Mouse (Mus musculus) NIH3T3 (cell line): ENCODE measurements around the gene Adamts13.
A peak's percentile ranks its signal among the peaks of the same experiment; 100 is the strongest.

Source experiments
- DNase-seq: peaks from one replicate; pipeline ENCODE4 v3.0.0-alpha.2; 2012; ENCODE audit warnings: low read depth

The Adamts13 gene

GRCm38 (mm10) chr2:26973116-26973515 lies at the start of gene Adamts13:
TSS of gene Adamts13 (plus strand) at chr2:26973416.
- DNase-seq = no peak

- DNase-seq = no peak
Observed at GRCm38 (mm10) chr2:26927745-26928476, 45.3 kb upstream of the Adamts13 start.

DNA sequence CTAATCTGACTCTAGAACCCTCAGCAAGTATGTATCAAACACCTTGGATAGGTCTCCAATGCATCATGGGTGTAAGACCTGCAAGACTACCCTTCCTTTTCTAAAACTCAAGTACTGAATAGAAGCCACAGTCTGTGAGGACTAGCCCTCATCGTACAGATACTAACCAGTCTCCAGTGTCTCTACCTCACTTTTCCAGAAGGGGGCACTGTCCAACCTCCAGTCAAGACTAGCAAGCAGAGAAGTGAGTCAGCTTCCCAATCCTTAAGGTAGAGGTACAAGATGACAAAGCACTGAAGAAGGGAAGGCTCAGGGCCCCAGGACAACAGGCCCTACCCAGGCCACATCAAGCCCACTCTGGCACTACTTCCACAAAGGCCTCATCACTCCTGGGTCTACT lies 42.8 kb upstream of the Adamts13 start:
- peak; percentile 76 for DNase-seq

- peak; percentile 52 for DNase-seq
Observed at GRCm38 (mm10) chr2:26932473-26933303, 40.5 kb upstream of the Adamts13 start.

DNA sequence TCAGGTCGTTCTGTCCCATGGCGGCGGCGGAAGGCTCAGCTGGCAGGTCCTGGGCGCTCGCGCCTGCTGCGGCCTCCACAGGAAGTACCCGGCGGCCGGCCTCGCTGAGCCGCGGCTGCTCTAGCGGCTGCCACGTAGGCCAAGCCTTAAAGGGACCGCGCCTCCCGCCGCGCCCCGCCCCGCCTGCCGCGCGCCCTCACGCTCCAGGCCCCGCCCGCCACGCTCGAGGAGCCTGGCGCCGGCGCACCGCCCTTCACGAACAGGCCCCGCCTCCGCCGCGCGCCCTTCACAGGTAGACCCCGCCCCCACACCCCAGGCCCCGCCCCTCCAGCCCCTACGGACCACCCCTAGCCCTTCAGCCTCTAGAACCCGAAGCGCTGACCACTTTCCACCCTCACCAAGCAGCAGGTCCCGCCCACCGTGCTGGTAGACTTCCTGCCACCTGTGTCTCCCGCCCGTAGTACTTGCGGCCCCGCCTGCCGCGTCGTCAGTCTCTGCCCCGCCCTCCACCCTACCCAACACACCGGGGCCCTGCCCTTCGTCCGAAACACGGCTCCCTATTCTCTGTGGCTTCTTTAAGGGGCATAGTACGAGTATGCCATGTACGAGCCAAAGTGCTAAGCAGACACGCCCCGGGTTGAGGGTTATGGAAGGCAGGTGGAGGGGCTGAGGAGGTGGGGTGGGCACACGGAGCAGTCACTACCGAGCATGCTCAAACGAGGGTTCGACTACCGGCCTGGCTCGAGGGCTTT lies 39.7 kb upstream of the Adamts13 start, which contains the start of the genes Surf4 and Stkld1:
Gene Surf4 (minus strand): TSS at position 625 of the 752 bp plus-strand sequence.
Gene Stkld1 (plus strand): TSS at position 744 of the 752 bp plus-strand sequence.
- peak; percentile 98 for DNase-seq

- DNase-seq = no peak
Observed at GRCm38 (mm10) chr2:26935286-26935685, 37.9 kb upstream of the Adamts13 start.

- no peak for DNase-seq
Observed at GRCm38 (mm10) chr2:26936425-26936824, 36.8 kb upstream of the Adamts13 start.

- no peak for DNase-seq
Observed at GRCm38 (mm10) chr2:26941539-26941938, 31.7 kb upstream of the Adamts13 start.

- no peak for DNase-seq
Observed at GRCm38 (mm10) chr2:26943253-26943652, 30.0 kb upstream of the Adamts13 start.

GRCm38 (mm10) chr2:26950411-26950810 lies 22.8 kb upstream of the Adamts13 start:
- DNase-seq = no peak

GRCm38 (mm10) chr2:26951346-26951905 lies 21.8 kb upstream of the Adamts13 start:
- no peak for DNase-seq

GRCm38 (mm10) chr2:26952193-26952592 lies 21.0 kb upstream of the Adamts13 start:
- DNase-seq = no peak

GRCm38 (mm10) chr2:26952866-26953265 lies 20.4 kb upstream of the Adamts13 start:
- DNase-seq = no peak

DNA sequence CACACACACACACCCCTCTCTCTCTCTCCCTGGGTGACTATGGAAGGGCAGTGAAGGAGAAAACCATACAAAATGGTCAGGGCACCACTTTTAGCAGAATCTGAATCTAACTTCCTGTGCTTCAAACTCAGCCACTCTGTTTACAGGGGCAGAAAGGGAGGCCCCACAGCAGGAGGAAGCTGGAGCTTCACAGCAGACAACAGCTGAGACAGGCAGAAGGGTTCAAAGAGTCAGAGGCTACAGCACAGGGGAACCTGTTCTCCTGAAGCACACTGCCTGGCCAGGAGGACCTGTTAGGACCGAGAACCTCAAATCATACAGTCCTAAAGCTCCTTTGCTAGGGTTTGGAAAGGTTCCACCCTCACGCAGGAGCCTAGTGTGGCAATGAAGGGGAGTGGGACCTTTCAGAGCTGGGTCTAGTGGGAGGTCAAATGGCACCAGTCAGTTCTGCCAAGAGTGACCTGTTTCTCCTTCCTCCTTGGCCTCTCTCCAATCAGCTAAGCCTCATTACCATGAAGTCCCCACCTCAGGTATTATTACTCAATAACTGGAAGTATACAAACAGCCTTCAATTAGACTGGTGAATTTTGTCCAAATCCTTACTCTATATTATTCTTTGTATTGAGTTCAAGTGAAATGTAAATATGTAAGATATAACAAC lies 18.4 kb upstream of the Adamts13 start:
- DNase-seq = no peak

GRCm38 (mm10) chr2:26956811-26957487 lies 16.3 kb upstream of the Adamts13 start:
- DNase-seq = no peak

DNA sequence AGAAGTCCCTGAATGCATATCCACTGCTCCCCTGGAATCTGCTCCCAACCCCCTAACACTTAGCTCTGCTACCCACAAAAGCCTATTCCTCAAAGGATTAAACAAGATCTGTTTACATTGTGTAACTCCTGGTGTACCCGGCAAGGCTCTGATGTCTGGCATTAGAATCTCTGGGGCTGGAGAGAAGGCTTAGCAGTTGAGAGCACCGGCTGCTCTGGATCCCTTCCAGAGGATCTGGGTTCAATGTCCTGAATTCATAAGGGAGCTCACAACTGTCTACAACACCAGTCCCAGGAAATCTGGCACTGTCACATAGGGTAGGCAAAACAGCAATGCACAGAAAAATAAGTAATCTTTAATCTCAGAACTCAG lies 15.7 kb upstream of the Adamts13 start:
- no peak for DNase-seq

GRCm38 (mm10) chr2:26960756-26961155 lies 12.5 kb upstream of the Adamts13 start:
- peak; percentile 44 for DNase-seq

- DNase-seq = peak; percentile 98
Observed at GRCm38 (mm10) chr2:26963923-26964723, 9.1 kb upstream of the Adamts13 start, which contains the start of gene Rexo4. TSS of gene Rexo4 (minus strand) at chr2:26964386.

DNA sequence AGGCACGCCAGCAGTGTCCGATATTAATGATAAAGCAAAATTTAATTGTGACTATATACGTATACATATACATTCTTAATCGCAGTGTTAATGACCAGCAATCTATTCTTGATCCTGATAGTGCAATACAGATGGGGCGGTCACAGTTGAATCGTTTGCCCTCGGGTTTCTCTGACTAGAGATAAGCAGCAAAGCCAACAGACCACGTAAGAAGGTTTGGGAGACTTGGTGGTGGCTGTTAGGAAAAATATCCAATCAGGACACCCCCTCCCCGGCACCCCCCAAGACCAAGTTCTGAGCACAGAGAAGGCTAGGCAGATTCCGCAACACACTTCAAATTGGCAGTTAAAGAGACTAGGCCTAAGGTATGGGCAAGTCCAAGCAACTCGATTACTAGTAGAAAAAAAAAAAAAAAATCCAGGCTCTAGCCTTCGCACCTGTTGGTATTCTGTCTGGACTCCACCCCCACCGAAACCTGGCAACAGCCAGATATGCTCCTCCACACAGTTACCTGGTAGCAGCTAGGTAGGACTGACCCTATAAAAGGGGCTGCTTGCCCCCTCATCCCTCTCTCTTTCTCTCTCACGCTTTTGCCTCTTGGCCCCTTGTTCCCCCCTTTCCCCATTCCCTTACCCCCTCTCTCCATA lies 8.4 kb upstream of the Adamts13 start:
- DNase-seq = no peak
